Mouse (Mus musculus) adrenal gland, adult 18-20 months (tissue): ENCODE measurements at regions not wholly inside any gene's neighbourhood (a gene's known extent, or its start where the extent isn't known, plus 50 kb on each side); places are given as distances from the start of the nearest gene placed in this dataset.

Experiments
- DNase-seq, 2 experiments: peaks; one replicate each; pipeline ENCODE4 v3.0.0; 2021 to 2022; ENCODE audit warnings: low spot score in 2 of 2

- no peak for DNase-seq
Observed at GRCm38 (mm10) chr2:129883417-129883816, 83.1 kb downstream of the Stk35 start.

- no peak for DNase-seq
Observed at GRCm38 (mm10) chr2:129884316-129884715, 84.0 kb downstream of the Stk35 start.

- no peak for DNase-seq
Observed at GRCm38 (mm10) chr2:129885536-129885935, 85.2 kb downstream of the Stk35 start.

- DNase-seq: no peak
Observed at GRCm38 (mm10) chr2:129893231-129893630, 92.9 kb downstream of the Stk35 start.

GRCm38 (mm10) chr2:129893832-129894231, 93.5 kb downstream of the Stk35 start:
- DNase-seq: no peak

- no peak for DNase-seq
Observed at GRCm38 (mm10) chr2:129894906-129895305, 94.6 kb downstream of the Stk35 start.

GRCm38 (mm10) chr2:129895369-129895768, 95.1 kb downstream of the Stk35 start:
- DNase-seq: no peak

- no peak for DNase-seq
Observed at GRCm38 (mm10) chr2:129896696-129897095, 96.4 kb downstream of the Stk35 start.

GRCm38 (mm10) chr2:129903383-129904135, 103.2 kb downstream of the Stk35 start:
- DNase-seq: no peak

- peak in 1 of 2 experiments; percentile 21 for DNase-seq
Observed at GRCm38 (mm10) chr2:129904753-129905152, 104.4 kb downstream of the Stk35 start.

GRCm38 (mm10) chr2:129908701-129909425, 103.3 kb upstream of the Tgm3 start:
- DNase-seq: no peak

GRCm38 (mm10) chr2:129911203-129911921, 100.8 kb upstream of the Tgm3 start:
- no peak for DNase-seq

GRCm38 (mm10) chr2:129912556-129912955, 99.6 kb upstream of the Tgm3 start:
- DNase-seq: no peak

- DNase-seq: no peak
Observed at GRCm38 (mm10) chr2:129914261-129914660, 97.9 kb upstream of the Tgm3 start.

GRCm38 (mm10) chr2:129916411-129916810, 95.7 kb upstream of the Tgm3 start:
- DNase-seq: no peak

GRCm38 (mm10) chr2:129918141-129918790, 93.9 kb upstream of the Tgm3 start:
- no peak for DNase-seq

GRCm38 (mm10) chr2:129919551-129919950, 92.6 kb upstream of the Tgm3 start:
- DNase-seq: no peak

GRCm38 (mm10) chr2:129927218-129927617, 84.9 kb upstream of the Tgm3 start:
- DNase-seq: no peak

- DNase-seq: no peak
Observed at GRCm38 (mm10) chr2:129933578-129933977, 78.6 kb upstream of the Tgm3 start.

GRCm38 (mm10) chr2:129942824-129943223, 69.3 kb upstream of the Tgm3 start:
- no peak for DNase-seq

GRCm38 (mm10) chr2:129947847-129948553, 64.1 kb upstream of the Tgm3 start:
- DNase-seq: no peak
